Mouse (Mus musculus) neutrophil, adult 83 days (primary cell): Measurements from ENCODE around the gene Zbtb17. TPM values are rescaled to one million over a fixed set of nuclear protein-coding genes. Genes with fewer than 3 reads are reported as not detected.

Experiments
- total RNA-seq, 2 experiments: library from RNA; stranded (reverse); gene quantifications; one replicate each; pipeline ENCODE4 v1.2.4; 2023

The Zbtb17 gene
- total RNA-seq: 10 to 100 TPM; 18.5 to 24.3 TPM

DNA sequence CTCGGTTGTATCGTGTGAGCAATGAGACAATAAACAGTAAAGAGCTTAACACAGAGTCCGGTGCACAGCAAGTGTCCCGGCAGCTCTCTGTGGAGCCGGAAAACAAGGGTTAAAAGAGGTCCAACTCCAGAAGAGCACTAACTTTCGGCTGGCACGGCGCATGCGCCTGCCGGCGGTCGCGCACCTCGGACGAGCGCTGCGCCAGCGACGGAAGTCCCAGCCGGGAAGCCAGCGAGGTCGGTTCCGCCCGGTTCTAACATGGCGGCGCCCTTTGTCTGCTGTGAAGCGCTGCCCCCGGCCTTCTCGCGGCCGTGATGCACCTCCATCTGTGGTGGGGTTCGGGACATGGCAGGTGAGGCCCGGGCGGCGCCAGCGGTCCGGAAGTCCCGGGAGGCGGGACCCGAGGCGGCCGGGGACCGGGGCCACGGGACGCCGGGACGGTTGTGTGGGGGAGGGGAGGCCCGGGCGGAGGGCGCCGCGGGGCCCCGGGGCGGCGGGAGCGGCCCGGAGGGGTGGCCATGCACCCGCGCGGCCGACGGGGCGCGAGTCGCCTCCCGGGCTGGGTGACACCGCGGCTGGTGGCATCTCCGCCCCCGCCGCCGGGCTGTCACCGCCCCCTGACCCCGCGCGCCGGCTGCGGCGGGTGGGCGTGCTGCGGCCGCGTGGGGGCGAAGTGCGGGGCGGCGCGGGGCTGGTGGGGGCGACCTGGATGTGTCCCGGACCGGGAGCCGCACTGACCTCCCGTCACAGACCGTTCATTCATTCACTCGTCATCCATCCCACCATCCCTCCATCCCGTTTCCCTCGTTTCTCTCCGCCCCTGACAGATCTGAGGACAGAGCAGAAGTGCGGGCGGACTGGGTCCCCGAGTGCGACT, at the start of gene Zbtb17:
TSS of gene Zbtb17 (plus strand) at position 204 of the 877 bp plus-strand sequence.

DNA sequence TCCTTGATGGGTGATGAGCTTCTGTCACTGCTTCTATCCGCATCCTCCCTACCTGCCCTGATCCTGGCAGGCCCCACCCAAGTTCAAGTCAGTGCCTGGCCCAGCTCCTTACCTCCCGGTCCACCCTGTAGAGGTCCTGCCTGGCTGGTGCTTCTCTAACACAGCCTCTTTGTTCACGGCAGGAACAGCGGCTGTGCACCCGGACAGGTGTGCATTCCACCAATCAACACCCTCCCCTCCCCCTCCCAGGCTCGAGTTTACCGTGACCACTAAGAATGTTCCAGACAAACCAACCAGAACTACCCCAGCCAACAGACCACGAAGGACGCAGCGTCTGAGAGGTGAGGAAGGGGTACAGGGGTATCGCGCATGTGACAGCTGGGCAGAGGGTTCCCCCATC, 45.9 kb upstream of the Zbtb17 start, which contains the start of gene Clcnka:
TSS of gene Clcnka (minus strand) at position 180 of the 400 bp plus-strand sequence.

GRCm38 (mm10) chr4:141415924-141416323, 28.5 kb upstream of the Zbtb17 start, which contains the start of gene Clcnkb:
Clcnkb (minus strand) TSS chr4:141416014.

DNA sequence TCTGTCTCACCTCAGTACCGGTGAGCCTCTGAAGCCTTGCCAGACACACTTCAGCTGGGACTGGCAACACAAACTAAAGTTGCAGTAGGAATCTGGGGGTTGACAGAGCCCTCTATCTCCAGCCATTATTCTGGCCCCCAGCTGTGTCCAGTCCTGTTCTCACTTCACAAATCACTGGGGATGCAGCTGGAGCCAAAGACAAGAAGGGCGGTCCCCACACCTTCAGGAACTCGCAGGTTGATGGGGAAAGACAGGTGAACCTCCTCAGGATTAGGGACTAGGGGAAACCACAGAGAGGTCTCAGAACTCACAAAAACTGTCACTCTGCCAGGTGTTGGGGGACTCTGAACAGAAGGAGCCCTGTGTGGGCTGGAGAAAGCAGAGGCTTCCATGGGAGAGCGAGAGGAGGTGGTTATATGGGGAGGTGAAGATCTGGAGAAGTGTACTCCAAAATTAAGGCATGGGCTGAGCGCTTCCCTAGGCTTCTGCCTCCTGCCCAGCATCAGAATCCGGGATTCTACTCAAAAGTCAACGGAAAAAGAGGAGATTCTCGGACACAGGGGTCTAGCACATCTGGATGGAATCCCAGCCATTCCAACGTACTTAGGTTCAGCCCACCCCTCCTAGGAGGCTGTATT, 24.1 kb upstream of the Zbtb17 start, which contains the start of gene Hspb7:
TSS of gene Hspb7 (plus strand) at position 588 of the 638 bp plus-strand sequence.

DNA sequence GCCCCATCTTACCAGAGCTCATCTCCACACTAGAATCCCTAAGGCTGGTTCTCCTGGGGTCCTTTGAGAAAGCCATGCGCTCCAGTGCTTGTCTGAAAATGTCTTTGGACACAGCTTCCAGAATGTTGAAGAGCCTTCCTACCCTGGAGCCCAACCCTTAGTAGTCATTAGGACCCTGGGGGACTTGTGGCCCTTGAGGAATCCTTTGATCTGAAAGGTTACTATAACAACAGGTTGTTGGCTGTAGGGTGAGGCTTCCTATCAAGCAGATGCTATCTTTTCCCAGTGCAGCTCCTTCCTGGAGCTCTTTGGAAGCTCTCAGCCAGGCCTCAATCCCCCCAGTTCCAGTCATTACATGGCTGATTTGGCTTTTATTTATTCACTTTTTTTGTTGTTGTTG, 8.5 kb upstream of the Zbtb17 start, which contains the start of gene Srarp:
TSS of gene Srarp (minus strand) at position 132 of the 400 bp plus-strand sequence.

Other genes starting within 250 kb of the Zbtb17 start
- gene Rsg1, start 230.7 kb upstream of the Zbtb17 start, total RNA-seq: 1 to 10 TPM; 1.4 to 3.7 TPM
- not detected for gene Arhgef19, start 205.2 kb upstream of the Zbtb17 start, total RNA-seq
- gene Epha2, start 143.4 kb upstream of the Zbtb17 start, total RNA-seq: 1 to 10 TPM in 1 of 2 experiments, under 1 TPM in 1; 0.99 to 1.4 TPM
- not detected for gene Fam131c, start 76.4 kb upstream of the Zbtb17 start, total RNA-seq
- gene Clcnka, start 45.9 kb upstream of the Zbtb17 start, total RNA-seq: not detected
- not detected for gene Clcnkb, start 28.6 kb upstream of the Zbtb17 start, total RNA-seq
- gene Hspb7, start 23.9 kb upstream of the Zbtb17 start, total RNA-seq: under 1 TPM in 1 of 2 experiments, not detected in 1; 0.46 TPM
- gene Srarp, start 8.5 kb upstream of the Zbtb17 start, total RNA-seq: not detected
- gene Spen, start 93.9 kb downstream of the Zbtb17 start, total RNA-seq: 10 to 100 TPM; 82.0 to 96.2 TPM
- under 1 TPM in 1 of 2 experiments, not detected in 1; 0.42 TPM for gene Fblim1, start 161.4 kb downstream of the Zbtb17 start, total RNA-seq
- gene Tmem82, start 174.0 kb downstream of the Zbtb17 start, total RNA-seq: not detected
- gene Slc25a34, start 179.2 kb downstream of the Zbtb17 start, total RNA-seq: not detected
- 10 to 100 TPM; 25.6 to 26.4 TPM for gene Plekhm2, start 220.2 kb downstream of the Zbtb17 start, total RNA-seq
- 1 to 10 TPM in 1 of 2 experiments, under 1 TPM in 1; 0.79 to 1.3 TPM for gene Rsc1a1, start 240.9 kb downstream of the Zbtb17 start, total RNA-seq